Mouse (Mus musculus): Measurements from ENCODE around the gene Olfr1378. TPM values are rescaled to one million over a fixed set of nuclear protein-coding genes. Genes with fewer than 3 reads are reported as not detected.

Gene Olfr1378
- not detected for total RNA-seq (2021)
- long read RNA-seq, experiment 1, result 0 reads
- long read RNA-seq, experiment 2, result 0 reads

DNA sequence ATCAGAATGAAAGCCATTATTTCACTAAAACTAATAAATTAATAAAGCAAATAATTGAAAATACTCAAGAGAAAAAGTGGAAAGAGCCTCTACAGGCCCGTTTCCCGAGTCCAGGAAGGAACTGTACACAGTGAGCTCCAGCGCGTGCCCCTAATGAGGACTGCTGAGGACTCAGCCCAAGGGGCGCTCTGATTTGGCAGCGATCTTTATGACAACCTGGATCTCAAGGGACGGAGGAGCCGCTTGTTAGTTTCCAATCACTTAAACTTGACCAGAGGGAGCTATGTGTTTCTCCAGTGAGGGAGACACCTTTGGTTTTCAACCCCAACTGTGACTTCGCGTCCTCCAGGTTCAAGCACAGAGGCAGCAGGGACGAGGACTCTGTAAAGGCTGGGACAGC lies at the start of gene Olfr1378:
Olfr1378 (plus strand) TSS at position 301 of the 400 bp plus-strand sequence.
- DNase-seq, result no peak

DNA sequence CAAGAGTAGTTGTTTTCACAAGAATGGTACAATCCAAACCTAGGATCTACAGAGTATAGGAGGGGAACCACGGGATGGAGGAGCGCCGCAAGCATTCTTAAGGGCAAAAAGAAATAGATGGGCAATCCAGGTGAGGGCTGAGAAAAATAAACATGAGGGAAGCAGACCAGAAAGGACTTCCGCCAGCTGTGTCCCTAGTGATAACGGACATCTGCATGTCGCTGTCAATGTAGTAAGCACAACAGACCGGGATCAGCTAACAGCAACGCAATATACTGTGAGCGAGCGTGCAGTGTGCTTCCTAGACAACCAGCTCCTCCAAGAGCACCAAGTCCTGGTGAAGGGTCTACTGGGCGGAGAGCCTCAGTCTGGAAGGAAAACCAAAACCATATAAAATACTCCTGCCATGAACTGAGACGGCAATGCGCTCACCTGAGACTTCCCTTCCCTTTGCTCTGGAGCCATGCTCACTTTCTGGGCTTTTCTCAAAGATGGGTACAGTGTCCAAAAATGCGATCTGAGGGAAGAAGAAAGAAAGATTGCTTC lies 35.8 kb upstream of the Olfr1378 start:
- no peak for DNase-seq

DNA sequence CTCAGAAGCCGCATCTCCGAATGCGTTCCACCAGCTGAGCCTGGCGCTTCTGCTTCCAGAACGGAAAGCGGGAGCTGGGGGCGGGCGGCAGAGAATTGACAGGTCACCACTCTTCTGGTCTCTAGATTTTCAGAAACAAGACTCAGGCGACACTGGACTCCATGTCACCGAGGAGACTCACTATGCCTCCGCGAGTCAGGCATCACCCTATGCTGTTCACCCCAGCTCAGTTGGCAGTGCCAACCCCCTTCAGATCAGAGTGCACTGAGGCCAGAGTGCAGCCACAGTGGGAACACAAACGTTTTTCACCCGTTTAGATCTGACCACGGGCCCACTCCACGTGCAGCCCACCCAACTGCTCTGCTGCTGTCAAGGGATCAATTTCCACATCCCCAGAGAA lies 35.3 kb upstream of the Olfr1378 start:
- DNase-seq, result no peak

DNA sequence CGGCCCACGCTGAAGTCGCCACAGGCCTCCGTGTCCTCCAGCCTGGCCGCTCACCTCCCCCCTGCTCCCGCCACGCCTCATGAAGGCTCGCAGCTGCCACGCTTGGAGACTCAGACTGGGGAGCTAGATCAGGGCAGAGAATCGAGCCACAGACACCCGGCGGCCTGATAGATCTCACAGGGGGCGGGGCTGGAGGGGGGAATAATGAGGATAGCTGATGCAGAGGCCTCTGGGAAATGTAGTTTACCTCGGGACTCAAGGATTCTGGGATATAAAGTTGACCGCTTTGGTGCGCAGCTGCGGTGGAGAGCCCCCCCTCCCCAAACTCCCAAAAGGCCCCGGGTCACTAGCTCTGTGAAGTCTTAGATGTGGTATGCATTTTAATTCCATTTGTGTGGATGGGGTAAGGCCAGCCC lies 34.9 kb upstream of the Olfr1378 start, which contains the start of gene Zfp354b:
Zfp354b (minus strand) TSS at position 183 of the 416 bp plus-strand sequence.
- peak; percentile 87 for DNase-seq

DNA sequence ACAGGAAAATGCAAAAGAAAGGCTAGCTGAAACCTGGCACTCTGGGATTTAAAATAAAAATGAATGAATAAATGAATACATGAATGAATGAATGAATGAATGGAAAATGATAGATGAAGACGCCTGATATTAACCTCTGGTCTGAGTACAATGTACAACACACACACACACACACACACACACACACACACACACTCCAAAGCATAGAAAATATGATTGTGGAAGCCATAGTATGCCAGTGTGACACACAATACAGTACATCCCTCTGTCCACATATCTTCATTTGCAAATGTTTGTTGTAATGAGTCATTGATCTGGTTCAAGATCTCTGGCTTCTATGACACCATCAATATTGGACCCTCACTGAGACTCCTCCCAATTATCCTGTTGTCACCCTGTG lies 34.3 kb upstream of the Olfr1378 start:
- no peak for DNase-seq

DNA sequence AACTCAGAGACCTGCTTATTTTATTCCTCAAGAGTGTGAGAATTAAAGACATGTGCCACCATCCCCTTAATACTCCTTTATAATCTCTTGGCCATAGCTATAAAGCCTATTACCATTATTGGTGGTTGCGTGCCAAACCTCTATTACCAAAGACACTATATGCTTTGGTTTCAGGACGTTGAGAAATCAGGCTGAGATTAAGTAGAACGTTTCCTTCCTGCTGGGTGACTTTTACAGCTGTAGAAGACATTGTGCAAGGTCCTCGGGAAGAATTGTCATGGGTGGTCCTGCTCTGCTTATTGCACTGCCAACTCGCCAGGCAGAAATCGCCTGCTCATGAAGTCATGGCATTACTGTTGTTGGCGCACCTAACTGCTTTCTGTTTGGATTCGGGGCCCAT lies 27.9 kb upstream of the Olfr1378 start:
- DNase-seq, result no peak

DNA sequence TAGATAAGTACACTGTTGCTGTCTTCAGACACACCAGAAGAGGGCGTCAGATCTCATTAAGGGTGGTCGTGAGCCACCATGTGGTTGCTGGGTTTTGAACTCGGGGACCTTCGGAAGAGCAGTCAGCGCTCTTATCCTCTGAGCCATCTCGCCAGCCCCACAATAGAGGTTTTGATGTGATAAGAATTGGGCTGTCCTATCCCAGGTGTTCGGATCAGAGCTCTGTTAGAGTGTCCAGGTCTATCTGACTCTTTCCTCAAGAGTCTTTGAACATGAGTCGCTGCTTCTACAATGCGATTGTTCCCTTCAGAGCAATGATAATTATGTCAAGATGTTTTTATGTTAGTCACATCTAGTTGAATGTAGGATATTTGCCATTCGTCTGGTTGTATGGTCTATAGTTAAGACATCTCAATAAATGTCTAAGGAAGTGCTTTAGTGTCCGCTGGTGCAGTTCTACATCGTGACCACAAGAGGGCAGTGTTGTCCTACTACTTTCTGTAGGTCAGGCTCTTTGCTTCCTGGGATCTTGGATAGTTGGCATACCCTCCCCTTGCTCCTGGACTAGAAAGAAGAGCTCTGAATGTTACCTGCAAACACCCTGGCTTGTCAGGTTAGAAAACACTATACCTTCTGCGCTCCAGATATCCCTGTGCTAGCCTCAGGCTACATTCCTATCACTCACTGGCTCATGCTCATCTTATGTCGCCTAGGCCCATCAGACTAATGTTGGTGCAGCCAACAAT lies 26.5 kb upstream of the Olfr1378 start:
- DNase-seq, result peak; percentile 43

DNA sequence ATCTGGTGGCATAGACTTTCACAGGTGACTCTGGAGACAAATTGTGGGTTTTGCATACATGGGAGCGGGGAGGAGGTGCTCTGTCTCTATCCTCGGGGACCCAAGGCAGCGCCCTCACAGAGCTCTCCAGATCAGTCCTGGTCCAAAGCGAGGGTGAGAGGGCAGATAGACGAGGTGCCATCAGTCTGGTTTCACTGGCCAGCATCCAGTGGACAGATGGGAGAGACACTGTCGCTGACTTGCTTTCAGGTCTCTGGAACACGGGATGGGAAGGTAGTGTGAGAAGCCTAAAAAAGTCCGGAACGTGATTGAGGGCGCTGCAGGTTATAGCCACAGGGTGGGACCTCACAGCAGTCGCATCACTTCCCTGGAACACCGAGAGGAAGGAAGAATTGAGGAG lies 23.9 kb upstream of the Olfr1378 start:
- no peak for DNase-seq

DNA sequence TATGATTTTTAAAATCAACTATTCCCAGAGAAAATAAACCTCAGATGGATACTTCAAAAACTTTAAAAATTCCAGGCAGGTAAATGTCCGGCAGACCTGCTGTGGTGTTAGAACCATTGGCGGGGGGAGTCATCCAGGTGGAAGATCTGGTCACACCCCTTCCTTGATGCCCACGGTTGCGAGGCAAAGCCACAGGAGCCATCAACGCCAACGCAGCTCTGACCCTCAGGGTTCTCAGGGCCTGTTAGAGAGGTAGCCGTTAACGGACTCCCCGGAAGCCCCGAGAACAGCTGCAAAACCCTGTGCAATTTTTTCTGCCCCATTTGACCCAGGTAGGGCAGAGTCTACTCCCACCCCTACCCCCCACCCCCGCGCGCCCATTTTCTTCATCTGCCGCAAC lies 22.8 kb upstream of the Olfr1378 start, which contains the start of gene 4933414I15Rik:
4933414I15Rik (minus strand) TSS at position 260 of the 400 bp plus-strand sequence.
- DNase-seq, result no peak

DNA sequence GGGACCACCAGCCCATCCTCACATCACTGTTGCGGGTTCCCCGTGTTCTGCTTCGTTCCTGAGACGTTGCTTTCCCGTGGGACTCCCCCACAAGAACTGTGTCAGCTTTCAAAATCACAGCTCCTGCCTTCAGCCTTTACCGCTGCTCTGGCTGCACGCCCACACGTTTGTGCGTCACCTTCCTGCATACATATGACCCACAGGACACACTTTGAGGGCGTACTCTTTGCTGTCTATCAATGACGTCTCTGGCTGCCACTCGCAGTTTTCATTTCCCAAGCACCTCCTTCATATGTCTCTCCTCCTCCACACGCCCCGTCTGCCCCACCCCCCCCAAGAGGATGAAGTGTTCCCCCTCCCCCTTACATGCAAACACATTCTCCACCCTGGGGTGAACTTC lies 14.0 kb upstream of the Olfr1378 start:
- DNase-seq, result peak; percentile 47

DNA sequence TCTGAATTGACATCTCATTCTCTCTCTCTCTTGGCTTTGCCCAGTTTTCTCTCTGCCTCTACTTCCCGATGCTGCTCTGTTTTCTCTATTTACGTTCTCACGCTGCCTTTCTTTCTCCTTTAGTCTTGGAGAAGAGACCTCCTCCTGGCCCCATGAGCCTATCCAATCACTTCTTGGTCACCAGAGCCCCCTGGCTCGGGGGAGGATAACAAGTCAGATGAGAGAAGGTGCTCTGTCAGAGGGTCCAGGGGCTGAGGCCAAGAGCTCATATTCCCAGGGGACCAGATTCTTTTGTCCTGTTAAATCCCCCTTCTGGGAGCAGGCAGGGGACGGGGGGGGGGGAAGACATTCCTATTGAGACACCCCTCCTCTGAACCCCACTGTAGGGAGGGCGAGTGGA lies 12.7 kb upstream of the Olfr1378 start, which contains the start of gene Prop1:
Prop1 (minus strand) TSS at position 101 of the 400 bp plus-strand sequence.
- DNase-seq, result no peak

DNA sequence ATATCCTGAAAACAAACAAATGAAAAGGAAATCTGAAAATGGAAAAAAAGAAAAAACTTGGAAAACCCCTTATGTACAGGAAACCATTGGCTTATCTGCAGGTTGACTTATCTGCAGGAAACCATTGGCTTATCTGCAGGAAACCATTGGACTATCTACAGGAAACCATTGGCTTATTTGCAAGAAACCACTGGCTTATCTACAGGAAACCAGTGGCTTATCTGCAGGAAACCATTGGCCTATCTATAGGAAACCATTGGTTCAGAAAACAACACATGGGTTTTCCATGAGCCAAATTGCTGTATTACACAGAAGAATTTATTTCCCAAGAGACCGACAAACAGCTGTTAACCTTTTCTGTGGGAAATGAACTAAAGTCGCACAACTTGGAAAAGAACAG lies 1.4 kb upstream of the Olfr1378 start:
- DNase-seq, result no peak

DNA sequence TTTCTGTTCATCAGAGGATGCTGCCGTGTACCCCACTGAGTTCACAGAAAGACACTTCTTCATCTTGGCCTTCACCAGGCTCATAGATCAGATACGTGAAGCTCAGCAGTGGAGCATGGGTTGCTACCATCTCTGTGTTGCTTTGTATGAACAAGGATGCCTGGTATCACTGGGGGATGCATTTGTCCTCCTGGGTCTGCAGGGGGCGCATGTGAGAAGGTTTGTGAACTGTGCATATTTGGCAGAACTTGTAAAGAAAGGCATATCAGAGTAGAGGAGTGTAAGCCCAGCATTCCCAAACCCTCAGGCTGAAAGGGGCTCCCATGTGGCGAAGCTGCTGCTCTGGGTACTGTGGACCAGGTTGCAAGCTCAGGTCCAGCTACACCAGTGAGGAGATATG lies 10.9 kb downstream of the Olfr1378 start:
- DNase-seq, result peak; percentile 46

DNA sequence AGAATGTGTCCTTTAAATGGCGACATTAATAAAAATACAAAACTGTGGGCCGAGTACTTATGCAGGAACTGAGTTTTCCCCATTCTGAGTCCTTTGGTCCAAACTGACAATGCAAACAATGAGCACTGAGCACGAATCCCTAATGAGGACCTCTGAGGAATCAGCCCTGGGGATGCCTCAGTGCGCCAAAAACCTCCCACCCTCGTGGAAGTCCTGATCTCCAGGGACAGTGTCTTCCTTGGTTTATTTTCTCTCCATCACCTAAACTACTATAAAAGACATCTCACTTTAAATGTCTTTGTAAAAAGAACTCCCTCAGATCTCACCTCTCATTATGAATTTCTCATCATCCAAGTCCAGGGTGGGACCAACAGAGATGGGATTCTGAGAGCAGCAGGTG lies 15.3 kb downstream of the Olfr1378 start, which contains the start of gene Olfr1377:
Olfr1377 (plus strand) TSS at position 301 of the 400 bp plus-strand sequence.
- DNase-seq, result no peak

DNA sequence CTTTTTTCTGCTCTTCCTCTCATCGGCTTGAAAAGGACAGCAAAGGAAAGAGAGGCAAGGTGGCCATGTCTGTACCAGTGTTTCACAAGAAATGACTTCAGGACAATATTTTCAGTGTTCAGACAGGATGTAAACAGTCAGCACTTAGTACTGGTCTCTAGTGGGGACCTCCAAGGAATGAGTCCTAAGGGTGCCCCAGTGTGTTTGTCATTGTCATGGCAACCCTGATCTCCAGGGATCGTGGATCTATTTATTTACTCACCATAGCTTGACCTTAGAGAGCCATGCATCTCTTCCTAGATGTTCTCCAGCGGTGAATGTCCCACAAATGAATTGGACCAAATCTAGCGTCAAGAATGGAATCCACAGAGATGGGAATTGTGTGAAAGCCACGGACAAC lies 37.0 kb downstream of the Olfr1378 start, which contains the start of gene Olfr51:
Olfr51 (plus strand) TSS at position 301 of the 400 bp plus-strand sequence.
- no peak for DNase-seq

DNA sequence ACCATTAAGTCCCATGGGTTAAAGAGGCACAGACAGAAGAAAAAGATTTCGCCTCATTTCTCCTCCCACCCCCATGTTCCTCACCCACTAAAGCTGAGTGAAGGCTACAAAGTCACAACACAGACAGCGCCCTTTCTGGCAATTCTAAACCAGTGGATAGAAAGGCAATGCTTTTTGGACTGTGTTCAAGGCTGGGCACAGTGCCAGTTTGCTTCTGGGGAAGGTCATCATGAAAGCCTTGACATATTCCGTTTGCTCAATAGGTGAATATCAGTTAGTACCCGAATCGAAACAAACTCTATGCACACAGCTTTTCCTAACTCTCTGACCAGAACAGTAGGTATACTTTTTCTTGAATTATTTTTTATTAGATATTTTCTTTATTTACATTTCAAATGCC lies 45.5 kb downstream of the Olfr1378 start:
- DNase-seq, result peak; percentile 92

DNA sequence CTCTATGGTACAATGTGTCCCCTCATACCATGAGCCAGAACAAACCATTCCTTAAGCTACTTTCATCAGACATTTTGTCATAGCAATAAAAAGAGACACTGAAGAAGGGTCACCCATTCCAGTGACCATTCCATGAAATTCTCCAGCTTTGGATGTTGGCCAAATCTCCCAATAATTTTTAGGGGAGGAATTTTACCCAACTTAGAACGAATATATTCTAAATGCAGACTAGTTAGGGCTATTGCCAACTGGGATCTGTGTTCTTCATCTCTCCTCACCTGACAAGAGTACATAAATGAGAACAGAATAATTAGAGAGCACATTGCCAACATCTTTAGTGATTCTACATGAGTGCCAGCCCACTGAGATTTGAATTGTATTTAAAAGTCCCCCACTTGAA lies 47.6 kb downstream of the Olfr1378 start, which contains the start of gene Olfr54:
Olfr54 (plus strand) TSS at position 301 of the 400 bp plus-strand sequence.
- no peak for DNase-seq

DNA sequence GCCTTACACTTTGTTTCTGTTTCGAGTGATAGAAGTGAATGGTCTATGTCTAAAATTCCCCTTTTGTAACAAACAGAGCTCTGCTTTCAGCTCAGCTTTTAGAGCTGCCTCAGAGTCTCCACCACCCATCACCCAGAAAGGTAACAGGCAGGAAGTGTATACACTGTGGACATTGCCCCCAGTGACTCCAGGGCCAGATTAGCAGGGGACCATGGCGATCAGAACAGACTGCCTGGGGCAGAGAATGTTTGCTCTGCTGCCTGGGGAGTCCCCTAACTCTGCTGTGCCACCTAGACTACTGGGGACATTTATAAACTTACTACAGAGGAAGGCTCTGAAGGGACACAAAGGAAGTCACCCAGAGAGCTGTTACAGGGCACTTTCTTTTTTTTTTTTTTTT lies 50.0 kb downstream of the Olfr1378 start:
- no peak for DNase-seq

Other genes with a start within 250 kb of the Olfr1378 start
- gene Zfp354c, start 138.8 kb upstream of the Olfr1378 start, total RNA-seq (2021), result 1 to 10 TPM; 8.2 to 9.5 TPM
- 1 to 10 TPM in 1 of 2 experiments, under 1 TPM in 1; 0.57 to 1.5 TPM for gene Zfp879, start 125.0 kb upstream of the Olfr1378 start, total RNA-seq (2021)
- gene Grm6, start 115.8 kb upstream of the Olfr1378 start, total RNA-seq (2021), result under 1 TPM; 0.21 to 0.24 TPM
- gene Zfp454, start 78.9 kb upstream of the Olfr1378 start, total RNA-seq (2021), result 1 to 10 TPM; 2.2 to 4.8 TPM
- 1 to 10 TPM; 4.9 to 7.0 TPM for gene Zfp2, start 50.4 kb upstream of the Olfr1378 start, total RNA-seq (2021)
- gene Zfp354b, start 34.9 kb upstream of the Olfr1378 start, total RNA-seq (2021), result 1 to 10 TPM; 1.4 to 2.6 TPM
- gene 4933414I15Rik, start 22.8 kb upstream of the Olfr1378 start, total RNA-seq (2021), result not detected
- not detected for gene Prop1, start 12.8 kb upstream of the Olfr1378 start, total RNA-seq (2021)
- not detected for gene Olfr1377, start 15.4 kb downstream of the Olfr1378 start, total RNA-seq (2021)
- not detected for gene Olfr51, start 37.1 kb downstream of the Olfr1378 start, total RNA-seq (2021)
- gene Olfr54, start 47.7 kb downstream of the Olfr1378 start, total RNA-seq (2021), result under 1 TPM; 0.09 to 0.33 TPM
- not detected for gene Olfr1375, start 81.6 kb downstream of the Olfr1378 start, total RNA-seq (2021)
- 1 to 10 TPM; 4.5 to 5.8 TPM for gene Zfp354a, start 92.7 kb downstream of the Olfr1378 start, total RNA-seq (2021)